8 mouse cellular contexts compared by ENCODE assay signal in genomic region chr13:45526230-45526629, GRCm38 (mm10). TPM values are rescaled to one million over a fixed set of nuclear protein-coding genes. Genes with fewer than 3 reads are reported as not detected.
A peak's percentile ranks its signal among the peaks of the same experiment; 100 is the strongest.
DNase-seq lines count a peak whose midpoint lies in the region; ATAC-seq lines count a peak whose summit lies in the region.

No protein-coding gene starts in this region.

- no peak overlapping the region for H3K4me2 ChIP-seq in heart, embryonic 15.5 days
- H3K4me2 ChIP-seq in hindbrain, embryonic 13.5 days, result no peak overlapping the region
- H3K4me2 ChIP-seq in liver, embryonic 16.5 days (ENCODE audit: low read depth, low read length), result peak overlapping the region; percentile 59

- 52% methylated on average over 7 of the region's 7 CpGs for WGBS in heart, embryonic 15.5 days
- 29% methylated on average over 7 of the region's 7 CpGs for WGBS in hindbrain, embryonic 13.5 days
- 69% methylated on average over 7 of the region's 7 CpGs for WGBS in liver, embryonic 16.5 days (ENCODE audit: insufficient replicate concordance)

- no peak for DNase-seq in heart, adult 8-10 months (ENCODE audit: low spot score)
- DNase-seq in cerebellum, adult 11-12 months, result peak; percentile 76
- no peak for DNase-seq in urinary bladder, adult 2 months (ENCODE audit: low spot score)
- no peak for DNase-seq in left cerebral cortex, postnatal 25 days (ENCODE audit: low spot score in 2 of 2)
- no peak for DNase-seq in urinary bladder, postnatal 36 days (ENCODE audit: low spot score in 2 of 2)

- H3K27me3 ChIP-seq in heart, embryonic 15.5 days, result no peaks in the 10 kb centered on the region
- H3K27me3 ChIP-seq in hindbrain, embryonic 13.5 days, result no peaks in the 10 kb centered on the region
- no peaks in the 10 kb centered on the region for H3K27me3 ChIP-seq in liver, embryonic 16.5 days (ENCODE audit: control insufficient read depth, insufficient read depth, low read depth, low read length)

- H3K4me1 ChIP-seq in heart, embryonic 15.5 days (replicated peaks), result peaks cover 62% of the 10 kb centered on the region
- peaks cover 30% of the 10 kb centered on the region for H3K4me1 ChIP-seq in hindbrain, embryonic 13.5 days (replicated peaks)
- H3K4me1 ChIP-seq in liver, embryonic 16.5 days (ENCODE audit: control insufficient read depth, low read depth, low read length), result peaks cover 70% of the 10 kb centered on the region

- ATAC-seq in heart, embryonic 15.5 days (replicated peaks; ENCODE audit: insufficient number of reproducible peaks, insufficient read depth, low FRiP score, low read depth), result no peak
- peak; percentile 88 for ATAC-seq in hindbrain, embryonic 13.5 days (ENCODE audit: low FRiP score)
- no peak for ATAC-seq in liver, embryonic 16.5 days (ENCODE audit: low read depth)

- peak overlapping the region; percentile 96 for H3K27ac ChIP-seq in heart, embryonic 15.5 days
- peak overlapping the region; percentile 74 for H3K27ac ChIP-seq in hindbrain, embryonic 13.5 days
- peak overlapping the region; percentile 99 for H3K27ac ChIP-seq in liver, embryonic 16.5 days (ENCODE audit: low read length)

- H3K9ac ChIP-seq in heart, embryonic 15.5 days, result no peak overlapping the region
- H3K9ac ChIP-seq in hindbrain, embryonic 13.5 days, result no peak overlapping the region
- H3K9ac ChIP-seq in liver, embryonic 16.5 days (ENCODE audit: low read depth, low read length), result peak overlapping the region; percentile 55

- no peaks in the 10 kb centered on the region for H3K9me3 ChIP-seq in heart, embryonic 15.5 days (replicated peaks)
- H3K9me3 ChIP-seq in hindbrain, embryonic 13.5 days, result no peaks in the 10 kb centered on the region
- no peaks in the 10 kb centered on the region for H3K9me3 ChIP-seq in liver, embryonic 16.5 days (replicated peaks; ENCODE audit: control insufficient read depth, low read length)

- H3K4me3 ChIP-seq in heart, embryonic 15.5 days, result no peak overlapping the region
- H3K4me3 ChIP-seq in hindbrain, embryonic 13.5 days, result no peak overlapping the region
- H3K4me3 ChIP-seq in liver, embryonic 16.5 days (ENCODE audit: low read depth, low read length), result peak overlapping the region; percentile 16

- peaks cover 8% of the 10 kb centered on the region; the same call in 1 of the 2 replicates for H3K36me3 ChIP-seq in heart, embryonic 15.5 days
- H3K36me3 ChIP-seq in hindbrain, embryonic 13.5 days, result 0 out of 2 replicates have a peak, but pooled peaks cover 3% of the 10 kb centered on the region
- H3K36me3 ChIP-seq in liver, embryonic 16.5 days (ENCODE audit: control insufficient read depth, insufficient read depth), result peaks cover 53% of the 10 kb centered on the region

- intact Hi-C loops in left cerebral cortex, postnatal 25 days (cut with DNase I), result no loop called here

RNA-seq across cellular contexts. Expression of gene Gmpr, which starts 19.0 kb away (rescaled TPM):
- polyA plus RNA-seq in heart, embryonic 15.5 days (2015; fragmentation: Nextera tagmentation; extraction: Ambion mirVana), result 180 and 185 TPM in 2 replicates
- 100 to 1,000 TPM; 152 to 199 (median 170) TPM for total RNA-seq in heart, adult 8-10 months (2022)
- 31.6 and 35.1 TPM in 2 replicates for polyA plus RNA-seq in hindbrain, embryonic 13.5 days (2015; fragmentation: Nextera tagmentation; extraction: Ambion mirVana)
- polyA plus RNA-seq in liver, embryonic 16.5 days (2015; fragmentation: Nextera tagmentation; extraction: Ambion mirVana), result 212 and 220 TPM in 2 replicates
- 77.6 and 80.5 TPM in 2 replicates for polyA plus RNA-seq in urinary bladder, adult 2 months (2012; rRNA removed)
- total RNA-seq in left cerebral cortex, postnatal 25 days (2021), result 10 to 100 TPM; 41.8 to 47.4 TPM
